Mouse (Mus musculus) liver, postnatal 0 days (tissue): ENCODE measurements at regions not wholly inside any gene's neighbourhood (a gene's known extent, or its start where the extent isn't known, plus 50 kb on each side); places are given as distances from the start of the nearest gene placed in this dataset.
A peak's percentile ranks its signal among the peaks of the same experiment; 100 is the strongest.

Experiments used
- ATAC-seq: fragments of 200-750 bp; cut with Nextera tagmentation; 2 replicates; pipeline ENCODE4 v1.8.0; 2017; ENCODE audit warnings: mild to moderate bottlenecking, moderate library complexity
- DNase-seq: peaks from one replicate; pipeline ENCODE4 v3.0.0-alpha.2; 2016
- H3K27ac ChIP-seq: fragments of 300-500 bp; sonication (generic); 2 replicates; pipeline ENCODE4 v1.5.1; 2014; ENCODE audit warnings: antibody characterized with exemption, moderate library complexity, mild to moderate bottlenecking, low read depth
- H3K27me3 ChIP-seq: fragments of 300-500 bp; sonication (generic); 2 replicates; pipeline ENCODE4 v1.6.1; 2014; ENCODE audit warnings: low read length, control low read depth, mixed read lengths; ENCODE audit not compliant: insufficient read depth
- H3K36me3 ChIP-seq: fragments of 300-500 bp; sonication (generic); replicated peaks from 2 replicates; pipeline ENCODE4 v1.6.1; 2014; ENCODE audit warnings: mild to moderate bottlenecking, control low read depth, low read length, moderate library complexity, mixed read lengths; ENCODE audit not compliant: insufficient read depth
- H3K4me1 ChIP-seq: fragments of 300-500 bp; sonication (generic); 2 replicates; pipeline ENCODE4 v1.6.1; 2014; ENCODE audit warnings: antibody characterized with exemption, mild to moderate bottlenecking, control low read depth; ENCODE audit not compliant: insufficient read depth
- H3K4me2 ChIP-seq: fragments of 300-500 bp; sonication (generic); 2 replicates; pipeline ENCODE4 v1.6.1; 2014; ENCODE audit warnings: low read depth, mild to moderate bottlenecking, low read length, moderate library complexity, mixed read lengths
- H3K4me3 ChIP-seq: fragments of 300-500 bp; sonication (generic); 2 replicates; pipeline ENCODE4 v1.5.1; 2014; ENCODE audit warnings: low read depth, low read length
- H3K9ac ChIP-seq: fragments of 300-500 bp; sonication (generic); replicated peaks from 2 replicates; pipeline ENCODE4 v1.6.1; 2014; ENCODE audit warnings: mild to moderate bottlenecking, moderate library complexity
- H3K9me3 ChIP-seq: fragments of 300-500 bp; sonication (generic); 2 replicates; pipeline ENCODE4 v1.6.1; 2016; ENCODE audit warnings: mild to moderate bottlenecking, control low read depth, low read length, mixed read lengths
- CTCF ChIP-seq: sonication (generic); IDR thresholded peaks from 2 replicates; pipeline ENCODE4 v1.5.1; 2016; ENCODE audit warnings: antibody characterized with exemption, low read depth
- EP300 ChIP-seq: IDR thresholded peaks from 2 replicates; pipeline ENCODE4 v1.6.1; 2016; ENCODE audit warnings: antibody characterized with exemption, low read depth, mild to moderate bottlenecking
- WGBS: fragments of 180-500 bp; shearing (Covaris S2); extraction: QIAGEN DNeasy Blood & Tissue Kit; methylation state at CpG from one replicate; pipeline ENCODE4 v1.1.7; 2014; ENCODE audit not compliant: insufficient replicate concordance; 5-methylcytosine and 5-hydroxymethylcytosine counted together

DNA sequence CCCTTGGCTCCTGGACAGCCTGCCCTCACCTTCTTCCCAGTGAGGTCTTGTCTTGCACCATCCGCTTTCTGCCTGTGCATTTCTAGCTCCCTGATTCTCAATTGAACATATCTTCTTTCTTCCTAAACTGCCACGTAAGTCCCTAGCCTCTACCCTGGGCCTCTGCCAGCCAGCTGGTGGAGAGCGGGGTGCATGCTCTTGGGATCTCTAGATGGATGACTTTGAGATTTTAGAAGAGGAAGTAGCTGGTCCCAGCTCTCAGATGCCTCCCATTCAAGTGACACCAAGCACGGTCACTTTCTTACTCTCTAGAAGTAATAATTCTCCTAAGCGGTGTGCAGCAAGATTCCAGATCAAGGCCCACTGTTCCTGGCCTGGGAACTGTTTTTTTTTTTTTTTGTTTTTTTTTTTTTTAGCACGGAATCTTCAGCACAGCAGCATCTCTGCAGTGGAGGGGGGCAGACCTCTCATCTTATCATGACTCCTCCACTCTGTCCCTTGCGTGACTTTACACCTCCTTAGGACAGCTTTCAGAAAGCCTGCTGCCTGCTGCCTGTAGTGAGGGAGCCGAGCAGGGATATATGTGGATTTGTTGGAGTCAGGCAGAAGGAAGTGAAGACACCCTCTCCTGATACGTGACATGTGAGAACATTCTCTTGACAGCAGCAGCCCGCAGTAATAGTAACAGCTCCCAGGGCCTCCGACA, 453.6 kb upstream of the Zmiz1 start:
- DNase-seq (no peak), ATAC-seq (no peak)
- H3K4me1 ChIP-seq = no peaks in the 10 kb centered on the region
- no peak overlapping the region for H3K4me3 ChIP-seq
- WGBS = 53% methylated on average over 11 of the region's 11 CpGs
- no peak overlapping the region for H3K27ac ChIP-seq
- H3K27me3 ChIP-seq = no peaks in the 10 kb centered on the region
- H3K9ac ChIP-seq = no peak overlapping the region
- H3K9me3 ChIP-seq = no peaks in the 10 kb centered on the region
- H3K4me2 ChIP-seq = no peak overlapping the region
- TF ChIP-seq CTCF (no peak), EP300 (no peak)
- no peaks in the 10 kb centered on the region for H3K36me3 ChIP-seq

DNA sequence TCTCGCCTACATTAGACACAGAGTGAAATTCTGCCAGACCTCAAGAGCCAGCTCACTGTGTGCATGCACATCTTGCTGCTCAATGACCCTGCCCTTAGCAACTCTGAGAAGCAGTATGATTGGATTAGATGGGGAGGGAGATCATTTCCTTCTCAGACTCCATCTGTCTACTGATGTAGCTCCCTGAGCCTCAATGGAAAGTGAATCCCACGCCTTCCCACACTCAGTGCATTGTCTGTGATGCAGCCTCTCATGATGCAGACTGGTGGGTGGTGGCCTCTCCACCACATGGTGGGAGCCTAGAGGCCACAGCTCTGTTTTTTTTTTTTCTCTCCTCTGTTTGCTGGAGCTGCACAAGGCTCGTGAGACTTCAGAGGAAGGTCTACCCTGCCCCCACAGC, 447.1 kb upstream of the Zmiz1 start:
- Histone ChIP-seq H3K36me3 (no peaks in the 10 kb centered on the region), H3K9me3 (no peaks in the 10 kb centered on the region), H3K9ac (no peak overlapping the region), H3K4me1 (0 out of 2 replicates have a peak, but pooled peaks cover 2% of the 10 kb centered on the region), H3K27ac (no peak overlapping the region), H3K27me3 (no peaks in the 10 kb centered on the region), H3K4me3 (no peak overlapping the region), H3K4me2 (no peak overlapping the region)
- DNase-seq (no peak), ATAC-seq (no peak)
- TF ChIP-seq EP300 (no peak), CTCF (no peak)
- WGBS = 53% methylated on average over 3 of the region's 3 CpGs

DNA sequence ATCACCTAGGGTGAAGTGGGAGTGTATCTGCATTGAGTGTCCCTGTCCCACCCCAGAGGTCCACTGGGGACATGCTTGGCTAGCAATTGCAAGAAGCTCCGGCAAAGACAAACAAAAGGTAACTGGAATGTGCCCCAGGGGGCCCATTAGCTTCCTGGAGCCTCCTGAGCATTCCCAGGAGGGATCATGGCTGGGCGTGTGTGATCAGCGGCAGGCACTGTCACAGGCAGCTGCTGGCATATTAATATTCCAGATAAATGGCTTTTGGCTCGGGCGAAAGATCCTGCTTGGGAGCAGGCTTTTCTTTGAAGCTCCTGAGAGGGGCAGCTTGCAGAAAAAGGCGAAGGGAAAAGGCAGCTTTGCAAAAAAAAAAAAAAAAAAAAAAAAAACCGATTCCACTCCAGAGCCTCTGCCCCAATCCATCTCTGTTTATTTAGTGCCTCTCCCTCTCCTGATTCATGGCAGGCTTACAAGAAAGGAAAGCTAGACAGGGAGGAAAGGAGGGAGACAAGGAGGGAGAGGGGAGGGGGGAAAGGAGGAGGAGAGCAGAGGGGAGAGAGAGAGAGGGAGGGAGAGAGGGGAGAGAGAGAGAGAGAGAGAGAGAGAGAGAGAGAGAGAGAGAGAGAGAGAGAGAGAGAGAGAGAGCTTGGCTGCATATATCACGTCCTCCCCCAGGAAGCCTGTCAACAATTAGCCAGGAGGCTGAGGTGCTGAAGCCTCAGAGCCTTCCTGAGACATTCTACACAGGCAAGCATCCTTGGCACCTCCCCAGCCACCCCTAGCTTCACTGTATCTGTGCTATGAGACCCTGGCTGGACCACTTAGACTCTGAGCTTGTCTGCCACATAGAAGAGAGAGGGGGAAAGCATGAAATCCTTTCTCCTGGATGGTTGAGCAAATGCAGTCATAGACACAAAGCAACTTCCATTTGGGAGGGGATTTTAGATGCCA, 443.4 kb upstream of the Zmiz1 start:
- ATAC-seq = no peak
- WGBS = 24% methylated on average over 8 of the region's 8 CpGs

DNA sequence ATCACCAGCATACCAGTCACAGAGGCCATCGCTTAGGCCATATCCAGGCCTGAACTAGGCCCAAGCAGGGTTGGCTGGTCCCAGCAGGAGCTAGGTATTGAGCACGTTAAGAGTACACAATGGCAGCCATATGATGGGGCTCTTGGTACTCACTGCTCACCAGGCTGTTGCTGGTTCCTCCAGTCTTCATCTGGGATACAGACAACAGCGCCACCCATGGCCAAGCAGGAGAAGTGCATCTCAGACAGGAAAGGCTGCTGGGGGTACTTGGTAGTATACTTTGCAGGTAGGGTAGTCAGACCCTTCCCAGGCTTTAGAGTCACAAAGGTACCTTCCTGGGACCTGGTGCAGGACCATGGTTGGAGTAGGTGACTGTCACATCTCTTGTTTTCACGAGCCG, 441.1 kb upstream of the Zmiz1 start:
- no peaks in the 10 kb centered on the region for H3K27me3 ChIP-seq
- H3K36me3 ChIP-seq = no peaks in the 10 kb centered on the region
- no peak overlapping the region for H3K27ac ChIP-seq
- 72% methylated on average over 5 of the region's 5 CpGs for WGBS
- TF ChIP-seq CTCF (peak; percentile 65), EP300 (no peak)
- no peaks in the 10 kb centered on the region for H3K9me3 ChIP-seq
- no peak overlapping the region for H3K4me2 ChIP-seq
- DNase-seq = peak; percentile 32
- no peak for ATAC-seq
- H3K9ac ChIP-seq = no peak overlapping the region
- H3K4me3 ChIP-seq = no peak overlapping the region
- H3K4me1 ChIP-seq = 0 out of 2 replicates have a peak, but pooled peaks cover 2% of the 10 kb centered on the region

More for the DNA sequence above, 443.4 kb upstream of the Zmiz1 start:
- Histone ChIP-seq H3K4me1 (0 out of 2 replicates have a peak, but pooled peaks cover 2% of the 10 kb centered on the region), H3K9me3 (no peaks in the 10 kb centered on the region), H3K27me3 (no peaks in the 10 kb centered on the region), H3K4me3 (no peak overlapping the region), H3K27ac (no peak overlapping the region), H3K36me3 (no peaks in the 10 kb centered on the region), H3K4me2 (no peak overlapping the region), H3K9ac (no peak overlapping the region)
- TF ChIP-seq CTCF = no peak
- TF ChIP-seq EP300 = no peak
- no peak for DNase-seq

DNA sequence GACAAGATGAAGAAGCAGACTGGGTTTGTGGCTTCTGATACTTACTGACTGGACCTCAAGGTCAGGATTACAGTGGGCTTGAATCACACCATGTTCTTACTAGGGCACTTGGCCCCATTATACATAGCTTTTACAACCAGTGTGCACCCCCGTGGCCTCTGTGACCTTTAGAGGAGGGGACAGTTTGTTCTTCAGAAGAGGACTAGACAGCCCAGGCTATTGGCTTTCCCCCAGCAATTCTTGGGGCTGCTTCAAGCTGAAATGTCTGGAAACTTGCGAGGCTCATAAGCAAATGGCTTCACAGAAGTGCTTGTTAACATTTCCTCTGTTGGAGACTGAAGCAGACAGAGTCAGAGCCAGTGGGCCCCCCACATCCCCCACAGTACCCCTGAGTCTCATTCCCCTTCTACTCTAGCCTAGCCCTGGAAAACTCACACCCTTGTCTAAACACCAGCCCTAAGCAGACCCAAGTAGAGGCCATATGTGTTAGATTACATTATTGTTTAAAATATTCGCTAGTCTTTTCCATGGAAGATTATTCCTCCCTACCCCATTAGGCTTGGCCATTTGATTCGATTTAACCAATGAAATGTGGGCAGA, 439.6 kb upstream of the Zmiz1 start:
- no peak overlapping the region for H3K27ac ChIP-seq
- H3K4me1 ChIP-seq = 0 out of 2 replicates have a peak, but pooled peaks cover 2% of the 10 kb centered on the region
- TF ChIP-seq EP300 (no peak), CTCF (no peak)
- no peaks in the 10 kb centered on the region for H3K27me3 ChIP-seq
- no peak overlapping the region for H3K9ac ChIP-seq
- no peak overlapping the region for H3K4me3 ChIP-seq
- DNase-seq (no peak), ATAC-seq (no peak)
- 56% methylated on average over 4 of the region's 4 CpGs for WGBS
- H3K4me2 ChIP-seq = no peak overlapping the region
- H3K9me3 ChIP-seq = no peaks in the 10 kb centered on the region
- no peaks in the 10 kb centered on the region for H3K36me3 ChIP-seq
